Mouse (Mus musculus) ES-E14 (cell line): Measurements from ENCODE around the gene Ppt2.

Experiments
- CHD2 ChIP-seq: IDR thresholded peaks from 2 replicates; pipeline ENCODE4 v1.6.1; 2014; ENCODE audit warnings: mild to moderate bottlenecking, low read depth, low read length, inconsistent platforms
- HCFC1 ChIP-seq: IDR thresholded peaks from 2 replicates; pipeline ENCODE4 v1.6.1; 2012; ENCODE audit warnings: low read length, inconsistent platforms, borderline replicate concordance; ENCODE audit not compliant: insufficient read depth
- MAFK ChIP-seq: IDR thresholded peaks from 2 replicates; pipeline ENCODE4 v1.6.1; 2014; ENCODE audit warnings: mild to moderate bottlenecking, low read depth, low read length, inconsistent platforms; ENCODE audit not compliant: insufficient read depth
- ZC3H11A ChIP-seq: IDR thresholded peaks from 2 replicates; pipeline ENCODE4 v1.6.1; 2012; ENCODE audit warnings: low read depth, mild to moderate bottlenecking, inconsistent platforms, low read length, borderline replicate concordance
- ZNF384 ChIP-seq: IDR thresholded peaks from 2 replicates; pipeline ENCODE4 v1.6.1; 2012; ENCODE audit warnings: low read depth, low read length, inconsistent platforms

DNA sequence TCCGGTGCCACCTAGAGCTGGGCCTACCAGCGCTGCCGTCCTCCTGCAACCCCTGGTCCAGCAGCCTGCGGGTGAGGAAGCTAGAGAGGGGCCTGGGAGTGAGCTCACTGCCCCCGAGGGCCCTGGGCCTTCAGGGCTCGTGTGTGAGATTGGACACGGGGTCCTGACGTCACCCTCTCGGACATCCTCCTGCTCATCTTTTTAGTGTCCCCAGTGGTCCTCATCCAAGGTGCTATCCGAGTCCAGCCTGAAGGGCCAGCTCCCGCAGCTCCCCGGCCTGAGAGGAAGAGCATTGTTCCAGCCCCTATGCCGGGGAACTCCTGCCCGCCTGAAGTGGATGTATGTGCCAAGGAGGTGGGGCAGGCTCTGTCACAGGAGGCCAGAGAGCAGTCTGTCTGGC is 22.5 kb upstream of the Ppt2 start:
- TF ChIP-seq CHD2 = no peak
- TF ChIP-seq ZC3H11A = no peak
- no peak for TF ChIP-seq HCFC1
- TF ChIP-seq MAFK = no peak
- TF ChIP-seq ZNF384 = no peak
